Mouse (Mus musculus): ENCODE results near the gene Katnal1.
A peak's percentile ranks its signal among the peaks of the same experiment; 100 is the strongest.

Katnal1 gene

GRCm38 (mm10) chr5:148924586-148924985 is 4.5 kb downstream of the Katnal1 start:
- DNase-seq (ENCODE audit: low spot score), result no peak

GRCm38 (mm10) chr5:148924051-148924450 is 5.1 kb downstream of the Katnal1 start:
- no peak for DNase-seq (ENCODE audit: low spot score)

- no peak for DNase-seq (ENCODE audit: low spot score)
Observed at GRCm38 (mm10) chr5:148923408-148923807, 5.7 kb downstream of the Katnal1 start.

- no peak for DNase-seq (ENCODE audit: low spot score)
Observed at GRCm38 (mm10) chr5:148922773-148923172, 6.3 kb downstream of the Katnal1 start.

GRCm38 (mm10) chr5:148918049-148918448 is 11.1 kb downstream of the Katnal1 start:
- no peak for DNase-seq (ENCODE audit: low spot score)

- no peak for DNase-seq (ENCODE audit: low spot score)
Observed at GRCm38 (mm10) chr5:148916775-148917174, 12.3 kb downstream of the Katnal1 start.

- DNase-seq (ENCODE audit: low spot score), result no peak
Observed at GRCm38 (mm10) chr5:148912262-148912661, 16.9 kb downstream of the Katnal1 start.

- no peak for DNase-seq (ENCODE audit: low spot score)
Observed at GRCm38 (mm10) chr5:148910066-148910465, 19.1 kb downstream of the Katnal1 start.

- no peak for DNase-seq (ENCODE audit: low spot score)
Observed at GRCm38 (mm10) chr5:148909402-148909801, 19.7 kb downstream of the Katnal1 start.

GRCm38 (mm10) chr5:148909057-148909395 is 20.1 kb downstream of the Katnal1 start:
- no peak for DNase-seq (ENCODE audit: low spot score)

GRCm38 (mm10) chr5:148908191-148909056 is 20.7 kb downstream of the Katnal1 start:
- DNase-seq (ENCODE audit: low spot score), result no peak

GRCm38 (mm10) chr5:148906305-148906704 is 22.8 kb downstream of the Katnal1 start:
- no peak for DNase-seq (ENCODE audit: low spot score)

- peak; percentile 63 for DNase-seq (ENCODE audit: low spot score)
Observed at GRCm38 (mm10) chr5:148904846-148905245, 24.3 kb downstream of the Katnal1 start.

- DNase-seq (ENCODE audit: low spot score), result no peak
Observed at GRCm38 (mm10) chr5:148899361-148899760, 29.8 kb downstream of the Katnal1 start.

- no peak for DNase-seq (ENCODE audit: low spot score)
Observed at GRCm38 (mm10) chr5:148897941-148898417, 31.1 kb downstream of the Katnal1 start.

- DNase-seq (ENCODE audit: low spot score), result no peak
Observed at GRCm38 (mm10) chr5:148897069-148897702, 31.9 kb downstream of the Katnal1 start.

GRCm38 (mm10) chr5:148896515-148896914 is 32.6 kb downstream of the Katnal1 start:
- no peak for DNase-seq (ENCODE audit: low spot score)

- no peak for DNase-seq (ENCODE audit: low spot score)
Observed at GRCm38 (mm10) chr5:148895833-148896232, 33.3 kb downstream of the Katnal1 start.

- no peak for DNase-seq (ENCODE audit: low spot score)
Observed at GRCm38 (mm10) chr5:148895034-148895433, 34.1 kb downstream of the Katnal1 start.

GRCm38 (mm10) chr5:148890237-148890636 is 38.9 kb downstream of the Katnal1 start:
- DNase-seq (ENCODE audit: low spot score), result no peak

GRCm38 (mm10) chr5:148888032-148888431 is 41.1 kb downstream of the Katnal1 start:
- DNase-seq (ENCODE audit: low spot score), result no peak

GRCm38 (mm10) chr5:148885821-148886609 is 43.1 kb downstream of the Katnal1 start:
- DNase-seq (ENCODE audit: low spot score), result no peak

GRCm38 (mm10) chr5:148883671-148884070 is 45.4 kb downstream of the Katnal1 start:
- DNase-seq (ENCODE audit: low spot score), result no peak

All from MN1 (cell line).